Mouse (Mus musculus): Measurements from ENCODE around the gene Map7. TPM values are rescaled to one million over a fixed set of nuclear protein-coding genes. Genes with fewer than 3 reads are reported as not detected.

Gene Map7
- total and polyA plus RNA-seq, 2 experiments from 2014 or later, result 6.3 to 14.5 TPM

DNA sequence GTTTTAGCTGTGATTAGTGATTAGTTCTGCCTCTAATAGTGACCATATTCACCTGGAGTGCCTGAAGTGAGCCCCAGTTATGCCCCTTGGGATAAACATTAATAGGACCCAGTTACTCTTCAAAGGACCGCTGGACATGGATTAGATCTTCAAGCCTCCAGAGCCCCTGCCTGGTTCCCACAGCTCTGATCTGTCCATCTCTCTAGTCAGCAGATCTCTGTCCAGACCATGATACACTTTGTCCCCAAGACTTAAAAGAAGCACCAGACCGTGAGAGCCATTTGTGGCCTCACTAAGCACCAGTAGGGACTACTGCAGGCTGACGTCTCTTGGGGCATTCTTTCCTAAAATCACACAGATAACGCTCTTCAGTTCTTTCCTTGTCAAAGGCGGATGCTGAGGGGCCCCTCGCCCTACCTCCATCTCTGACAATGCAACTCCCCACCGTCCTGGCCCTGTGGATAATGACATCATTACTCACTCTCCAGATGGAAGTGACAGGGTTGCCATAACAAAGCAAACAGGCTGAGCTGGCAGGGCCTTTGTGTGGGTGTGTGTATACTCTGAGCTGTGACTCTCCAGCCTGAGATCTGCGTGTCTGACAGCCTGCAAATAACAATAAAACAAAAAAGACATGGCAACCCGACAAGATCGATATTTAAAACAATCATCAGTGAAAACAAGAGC is 137.2 kb downstream of the Map7 start:
- Histone ChIP-seq H3K27ac (ENCODE audit: low read depth, low read length) (peak overlapping the region; percentile 74), H3K4me1 (ENCODE audit: insufficient read depth) (peaks cover 20% of the 10 kb centered on the region), H3K9ac (peak overlapping the region; percentile 33), H3K4me2 (ENCODE audit: low read depth) (no peak overlapping the region), H3K4me3 (ENCODE audit: low read depth, low read length) (no peak overlapping the region), H3K27me3 (ENCODE audit: insufficient read depth, low read length) (no peaks in the 10 kb centered on the region), H3K9me3 (ENCODE audit: low read length) (no peaks in the 10 kb centered on the region), H3K36me3 (ENCODE audit: insufficient read depth) (no peaks in the 10 kb centered on the region)
- ATAC-seq (peak; percentile 93), DNase-seq (peak; percentile 74)
- WGBS, result 6% methylated on average over 10 of the region's 10 CpGs
- no peak for TF ChIP-seq CTCF (IDR thresholded peaks at IDR 0.05; ENCODE audit: low read depth)

DNA sequence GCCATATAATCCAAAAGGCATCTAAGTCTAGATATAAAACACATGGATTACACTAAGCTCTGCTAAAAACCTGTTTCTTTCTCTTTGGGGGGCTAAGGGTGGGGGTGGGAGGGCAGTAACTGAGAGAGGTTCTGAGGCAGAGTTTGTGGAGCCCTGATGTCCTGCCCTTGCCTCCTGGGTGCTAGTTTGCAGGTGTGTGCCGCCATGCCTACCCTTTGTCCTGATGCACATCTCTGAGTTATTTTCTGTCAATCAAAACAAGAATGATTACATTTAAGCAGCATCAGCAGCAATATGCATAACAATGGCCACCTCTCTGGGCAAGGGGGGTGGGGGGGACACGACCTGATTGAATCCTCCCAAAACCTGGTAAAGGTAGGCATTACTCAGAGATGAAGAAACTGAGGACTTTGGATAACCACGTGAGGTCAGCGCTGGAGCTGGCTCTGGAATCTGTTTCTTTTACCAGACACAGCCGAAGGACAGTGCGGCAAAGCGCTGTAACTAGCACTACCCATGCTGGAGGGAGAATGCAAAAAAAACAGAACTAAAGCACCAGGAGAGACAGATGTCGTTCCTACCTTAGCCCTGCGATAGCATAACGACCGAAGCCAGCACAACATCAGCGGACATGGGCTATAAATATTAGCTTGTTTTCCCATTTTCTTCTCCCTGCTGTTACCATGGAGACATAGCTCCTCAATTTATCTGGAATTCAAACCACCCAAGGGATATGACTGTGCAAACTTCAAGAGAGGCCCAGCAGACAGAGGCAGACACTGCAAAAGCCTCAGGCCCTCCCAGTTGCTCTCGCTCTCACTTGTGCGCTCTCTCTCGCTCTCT is 137.9 kb downstream of the Map7 start:
- Histone ChIP-seq H3K4me3 (ENCODE audit: low read depth, low read length) (no peak overlapping the region), H3K9ac (peak overlapping the region; percentile 33; the same call in 1 of the 2 replicates), H3K27me3 (ENCODE audit: insufficient read depth, low read length) (no peaks in the 10 kb centered on the region), H3K4me2 (ENCODE audit: low read depth) (peak overlapping the region; percentile 10), H3K36me3 (ENCODE audit: insufficient read depth) (no peaks in the 10 kb centered on the region), H3K27ac (ENCODE audit: low read depth, low read length) (peak overlapping the region; percentile 74), H3K4me1 (ENCODE audit: insufficient read depth) (peaks cover 20% of the 10 kb centered on the region), H3K9me3 (ENCODE audit: low read length) (no peaks in the 10 kb centered on the region)
- DNase-seq, result peak; percentile 70
- ATAC-seq, result peak; percentile 74
- 18% methylated on average over 15 of the region's 15 CpGs for WGBS
- TF ChIP-seq CTCF (IDR thresholded peaks at IDR 0.05; ENCODE audit: low read depth), result no peak

DNA sequence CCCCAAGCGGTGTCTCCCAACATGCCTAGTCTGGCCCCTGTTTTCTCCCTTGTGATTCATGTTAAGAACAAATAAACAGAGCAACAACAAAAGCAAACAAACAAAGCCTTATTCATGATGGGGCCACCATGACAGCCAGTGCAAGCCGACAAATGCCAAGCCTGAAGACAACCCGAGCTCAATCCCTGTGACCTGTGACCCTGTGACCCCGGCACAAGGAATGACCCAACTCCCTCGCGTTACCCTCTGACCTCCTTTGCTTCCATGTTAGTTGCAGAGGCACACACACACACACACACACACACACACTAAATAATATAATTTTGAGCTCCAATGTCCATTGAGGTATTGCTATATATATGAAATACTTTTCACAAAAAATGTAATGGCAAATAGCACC is 139.1 kb downstream of the Map7 start:
- H3K4me3 ChIP-seq (ENCODE audit: low read depth, low read length), result no peak overlapping the region
- peaks cover 20% of the 10 kb centered on the region for H3K4me1 ChIP-seq (ENCODE audit: insufficient read depth)
- no peaks in the 10 kb centered on the region for H3K9me3 ChIP-seq (ENCODE audit: low read length)
- H3K27me3 ChIP-seq (ENCODE audit: insufficient read depth, low read length), result no peaks in the 10 kb centered on the region
- H3K9ac ChIP-seq, result no peak overlapping the region
- ATAC-seq (no peak), DNase-seq (no peak)
- no peak overlapping the region for H3K4me2 ChIP-seq (ENCODE audit: low read depth)
- H3K27ac ChIP-seq (ENCODE audit: low read depth, low read length), result no peak overlapping the region
- 49% methylated on average over 6 of the region's 6 CpGs for WGBS
- no peaks in the 10 kb centered on the region for H3K36me3 ChIP-seq (ENCODE audit: insufficient read depth)
- no peak for TF ChIP-seq CTCF (IDR thresholded peaks at IDR 0.05; ENCODE audit: low read depth)

DNA sequence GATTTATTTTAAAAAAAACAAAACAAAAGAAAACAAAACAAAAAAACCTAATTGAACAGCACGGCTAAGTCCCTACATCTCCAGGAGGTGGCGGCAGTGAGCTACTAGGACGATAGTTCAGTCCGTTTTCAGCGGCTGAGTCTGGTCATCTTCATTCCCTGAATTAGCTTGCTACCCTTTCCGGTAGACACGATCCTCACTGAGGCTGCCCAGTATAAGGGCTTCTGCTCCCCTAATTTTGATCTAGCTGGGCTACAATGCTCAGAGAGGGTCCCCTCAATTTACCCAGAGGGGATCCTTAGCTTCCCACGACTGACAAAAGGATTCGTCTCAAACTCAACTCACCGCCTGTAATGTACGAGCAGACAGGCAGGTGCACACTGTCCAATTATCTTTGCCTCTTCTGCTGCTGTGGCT is 142.2 kb downstream of the Map7 start:
- Histone ChIP-seq H3K9ac (peak overlapping the region; percentile 52), H3K9me3 (ENCODE audit: low read length) (no peaks in the 10 kb centered on the region), H3K4me3 (ENCODE audit: low read depth, low read length) (peak overlapping the region; percentile 34), H3K27me3 (ENCODE audit: insufficient read depth, low read length) (no peaks in the 10 kb centered on the region), H3K36me3 (ENCODE audit: insufficient read depth) (no peaks in the 10 kb centered on the region), H3K27ac (ENCODE audit: low read depth, low read length) (0 out of 2 replicates have a peak overlapping the region, but pooled peaks have one; percentile 9), H3K4me1 (ENCODE audit: insufficient read depth) (peaks cover 16% of the 10 kb centered on the region), H3K4me2 (ENCODE audit: low read depth) (peak overlapping the region; percentile 62)
- TF ChIP-seq CTCF (IDR thresholded peaks at IDR 0.05; ENCODE audit: low read depth), result peak; percentile 89
- peak; percentile 38; the same call in 1 of the 2 replicates for ATAC-seq
- peak; percentile 89 for DNase-seq
- WGBS, result 7% methylated on average over 11 of the region's 11 CpGs

DNA sequence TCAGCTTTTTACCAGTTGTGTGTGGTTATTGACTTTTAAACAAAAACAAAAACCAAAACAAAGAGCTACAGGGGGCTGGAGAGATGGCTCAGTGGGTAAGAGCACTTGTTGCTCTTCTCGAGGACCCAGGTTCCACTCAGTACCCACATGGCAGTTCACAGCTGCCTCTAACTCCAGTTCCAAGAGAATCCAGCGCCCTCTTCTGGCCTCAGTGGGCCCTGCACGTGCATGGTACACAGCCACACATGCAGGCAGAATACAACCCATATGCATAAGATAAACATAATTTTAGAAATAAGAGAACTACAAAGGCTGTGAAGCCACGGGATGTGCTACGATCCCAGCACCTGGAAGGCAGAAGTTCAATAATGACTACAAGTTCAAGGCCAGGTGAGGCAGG is 147.7 kb downstream of the Map7 start:
- Histone ChIP-seq H3K9ac (no peak overlapping the region), H3K4me1 (ENCODE audit: insufficient read depth) (no peaks in the 10 kb centered on the region), H3K36me3 (ENCODE audit: insufficient read depth) (no peaks in the 10 kb centered on the region), H3K27me3 (ENCODE audit: insufficient read depth, low read length) (no peaks in the 10 kb centered on the region), H3K4me3 (ENCODE audit: low read depth, low read length) (no peak overlapping the region), H3K9me3 (ENCODE audit: low read length) (no peaks in the 10 kb centered on the region), H3K27ac (ENCODE audit: low read depth, low read length) (no peak overlapping the region), H3K4me2 (ENCODE audit: low read depth) (no peak overlapping the region)
- DNase-seq (no peak), ATAC-seq (no peak)
- WGBS, result 70% methylated on average over 5 of the region's 5 CpGs
- 0 out of 2 replicates have a peak, but pooled peaks have one; percentile 13 for TF ChIP-seq CTCF (IDR thresholded peaks at IDR 0.05; ENCODE audit: low read depth)

DNA sequence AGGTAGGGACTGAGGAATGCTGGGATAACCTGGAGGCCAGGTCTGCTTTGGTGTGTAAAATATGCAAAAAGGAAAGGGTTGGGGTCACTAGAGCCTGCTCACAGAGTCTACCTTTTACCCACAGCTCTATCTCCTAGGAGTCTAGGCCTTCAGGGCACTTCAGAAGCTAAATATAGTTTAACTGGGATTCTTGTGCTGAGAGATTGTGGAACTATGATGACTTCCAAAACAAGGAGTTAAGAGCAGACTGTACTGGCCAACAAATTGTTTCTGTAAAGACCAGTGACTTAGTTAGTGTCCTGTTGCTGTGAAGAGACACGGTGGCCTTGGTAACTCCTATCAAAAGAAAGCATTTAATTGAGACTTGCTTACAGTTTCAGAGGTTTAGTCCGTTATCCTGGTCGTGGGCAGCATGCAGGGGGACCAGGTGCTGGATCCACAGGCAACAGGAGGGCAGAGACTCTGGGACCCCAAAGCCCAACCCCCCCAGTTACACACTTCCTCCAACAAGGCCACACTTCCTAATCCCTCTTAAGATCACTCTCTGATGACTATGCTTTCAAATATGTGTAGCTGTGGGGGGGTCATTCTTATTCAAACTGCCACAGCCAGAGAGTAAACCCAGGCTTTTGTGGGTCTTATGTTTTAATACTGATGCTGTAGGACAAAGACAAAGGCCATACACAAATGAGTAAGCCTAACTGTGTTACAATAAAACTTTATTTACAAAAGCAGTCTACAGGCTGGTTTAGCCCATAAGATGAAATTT is 150.1 kb downstream of the Map7 start:
- Histone ChIP-seq H3K27ac (ENCODE audit: low read depth, low read length) (no peak overlapping the region), H3K36me3 (ENCODE audit: insufficient read depth) (no peaks in the 10 kb centered on the region), H3K4me3 (ENCODE audit: low read depth, low read length) (no peak overlapping the region), H3K9ac (no peak overlapping the region), H3K9me3 (ENCODE audit: low read length) (no peaks in the 10 kb centered on the region), H3K4me1 (ENCODE audit: insufficient read depth) (no peaks in the 10 kb centered on the region), H3K4me2 (ENCODE audit: low read depth) (no peak overlapping the region), H3K27me3 (ENCODE audit: insufficient read depth, low read length) (no peaks in the 10 kb centered on the region)
- ATAC-seq, result no peak
- DNase-seq, result no peak
- no peak for TF ChIP-seq CTCF (IDR thresholded peaks at IDR 0.05; ENCODE audit: low read depth)
- 24% methylated on average over 3 of the region's 3 CpGs for WGBS
